Mouse (Mus musculus) neural tube, embryonic 14.5 days (tissue): ENCODE results near the gene Smarcc1. TPM values are rescaled to one million over a fixed set of nuclear protein-coding genes. Genes with fewer than 3 reads are reported as not detected.

Experiments used
- ATAC-seq: fragments of 200-750 bp; cut with Nextera tagmentation; 2 replicates; pipeline ENCODE4 v1.8.0; 2017; ENCODE audit warnings: low read depth, mild to moderate bottlenecking, moderate TSS enrichment, moderate library complexity
- H3K27ac ChIP-seq: fragments of 300-500 bp; sonication (generic); 2 replicates; pipeline ENCODE4 v1.5.1; 2014; ENCODE audit warnings: low read depth, mild to moderate bottlenecking, control low read depth, low read length, moderate library complexity, mixed read lengths
- H3K27me3 ChIP-seq: fragments of 300-500 bp; sonication (generic); 2 replicates; pipeline ENCODE4 v1.6.1; 2014; ENCODE audit warnings: low read length; ENCODE audit not compliant: control insufficient read depth, insufficient read depth
- H3K36me3 ChIP-seq: fragments of 300-500 bp; sonication (generic); 2 replicates; pipeline ENCODE4 v1.6.1; 2014; ENCODE audit warnings: low read length, mixed read lengths; ENCODE audit not compliant: control insufficient read depth, insufficient read depth
- H3K4me1 ChIP-seq: fragments of 300-500 bp; sonication (generic); 2 replicates; pipeline ENCODE4 v1.6.1; 2014; ENCODE audit warnings: low read length; ENCODE audit not compliant: control insufficient read depth, insufficient read depth
- H3K4me2 ChIP-seq: fragments of 300-500 bp; sonication (generic); 2 replicates; pipeline ENCODE4 v1.6.1; 2014; ENCODE audit warnings: mild to moderate bottlenecking, low read depth, low read length, control low read depth
- H3K4me3 ChIP-seq: fragments of 300-500 bp; sonication (generic); 2 replicates; pipeline ENCODE4 v1.5.1; 2014; ENCODE audit warnings: low read depth, low read length, control low read depth, mixed read lengths
- H3K9ac ChIP-seq: fragments of 300-500 bp; sonication (generic); replicated peaks from 2 replicates; pipeline ENCODE4 v1.6.1; 2014; ENCODE audit warnings: low read depth, mild to moderate bottlenecking, control low read depth, low read length, mixed read lengths
- H3K9me3 ChIP-seq: fragments of 300-500 bp; sonication (generic); 2 replicates; pipeline ENCODE4 v1.6.1; 2016; ENCODE audit warnings: low read length; ENCODE audit not compliant: control insufficient read depth
- WGBS: fragments of 180-500 bp; shearing (Covaris S2); extraction: QIAGEN DNeasy Blood & Tissue Kit; methylation state at CpG from one replicate; pipeline ENCODE4 v1.1.7; 2014; 5-methylcytosine and 5-hydroxymethylcytosine counted together
- polyA plus RNA-seq: library from polyadenylated mRNA; unstranded; fragments of >200 nt; fragmentation: Nextera tagmentation; extraction: Ambion mirVana; gene quantifications from 2 replicates; pipeline ENCODE4 v1.2.1, GENCODE M21; 2014

Smarcc1 gene
- polyA plus RNA-seq, 1 experiment from 2014 or later: 90.4 TPM

- Histone ChIP-seq H3K9me3 (no peaks in the 10 kb centered on the region), H3K27me3 (no peaks in the 10 kb centered on the region), H3K9ac (no peak overlapping the region), H3K36me3 (peaks cover 81% of the 10 kb centered on the region), H3K4me1 (no peaks in the 10 kb centered on the region), H3K4me2 (no peak overlapping the region), H3K4me3 (no peak overlapping the region), H3K27ac (no peak overlapping the region)
- no peak for ATAC-seq
- 86% methylated on average over 4 of the region's 4 CpGs for WGBS
Measured at GRCm38 (mm10) chr9:110093303-110093702, 24.2 kb upstream of the Smarcc1 start.

- Histone ChIP-seq H3K27ac (no peak overlapping the region), H3K4me2 (no peak overlapping the region), H3K9ac (no peak overlapping the region), H3K27me3 (no peaks in the 10 kb centered on the region), H3K4me1 (no peaks in the 10 kb centered on the region), H3K36me3 (peaks cover 78% of the 10 kb centered on the region), H3K9me3 (no peaks in the 10 kb centered on the region), H3K4me3 (no peak overlapping the region)
- ATAC-seq: no peak
- 96% methylated on average over 4 of the region's 4 CpGs for WGBS
Measured at GRCm38 (mm10) chr9:110094761-110095160, 22.7 kb upstream of the Smarcc1 start.

GRCm38 (mm10) chr9:110097791-110098190 is 19.7 kb upstream of the Smarcc1 start:
- Histone ChIP-seq H3K27ac (no peak overlapping the region), H3K27me3 (no peaks in the 10 kb centered on the region), H3K4me3 (no peak overlapping the region), H3K9ac (no peak overlapping the region), H3K4me1 (0 out of 2 replicates have a peak, but pooled peaks cover 4% of the 10 kb centered on the region), H3K9me3 (no peaks in the 10 kb centered on the region), H3K4me2 (no peak overlapping the region), H3K36me3 (peaks cover 58% of the 10 kb centered on the region)
- 94% methylated on average over 3 of the region's 3 CpGs for WGBS
- ATAC-seq: no peak

- ATAC-seq: peak; percentile 97
- peaks cover 57% of the 10 kb centered on the region for H3K36me3 ChIP-seq
- H3K4me1 ChIP-seq: 0 out of 2 replicates have a peak, but pooled peaks cover 4% of the 10 kb centered on the region
- WGBS: 3% methylated on average over 41 of the region's 41 CpGs
- H3K27ac ChIP-seq: 0 out of 2 replicates have a peak overlapping the region, but pooled peaks have one; percentile 16
- H3K9me3 ChIP-seq: no peaks in the 10 kb centered on the region
- H3K4me2 ChIP-seq: peak overlapping the region; percentile 83
- H3K4me3 ChIP-seq: peak overlapping the region; percentile 88
- H3K27me3 ChIP-seq: no peaks in the 10 kb centered on the region
- H3K9ac ChIP-seq: peak overlapping the region; percentile 70
Measured at GRCm38 (mm10) chr9:110100627-110101600, 16.6 kb upstream of the Smarcc1 start.

GRCm38 (mm10) chr9:110116353-110116976 is 1.0 kb upstream of the Smarcc1 start:
- Histone ChIP-seq H3K4me1 (peaks cover 16% of the 10 kb centered on the region; the same call in 1 of the 2 replicates), H3K27ac (peak overlapping the region; percentile 93), H3K36me3 (peaks cover 21% of the 10 kb centered on the region), H3K9ac (peak overlapping the region; percentile 96), H3K9me3 (no peaks in the 10 kb centered on the region), H3K4me3 (peak overlapping the region; percentile 88), H3K4me2 (peak overlapping the region; percentile 71), H3K27me3 (no peaks in the 10 kb centered on the region)
- no peak for ATAC-seq
- WGBS: 8% methylated on average over 10 of the region's 10 CpGs

GRCm38 (mm10) chr9:110117779-110118139 is 251 bp downstream of the Smarcc1 start, which contains the start of gene Dhx30:
Gene Dhx30, minus strand, starts transcription at chr9:110117830.
- Histone ChIP-seq H3K9ac (peak within 1 kb of the TSS; percentile 96), H3K27ac (peak within 1 kb of the TSS; percentile 93), H3K9me3 (no peaks in the 10 kb centered on the region), H3K4me3 (peak within 1 kb of the TSS; percentile 88), H3K4me2 (peak within 1 kb of the TSS; percentile 71), H3K36me3 (peaks cover 10% of the 10 kb centered on the region; the same call in 1 of the 2 replicates), H3K4me1 (peaks cover 16% of the 10 kb centered on the region; the same call in 1 of the 2 replicates), H3K27me3 (no peaks in the 10 kb centered on the region)
- peak; percentile 36 for ATAC-seq
- under 1% methylated on average over 17 of the region's 17 CpGs for WGBS

GRCm38 (mm10) chr9:110118249-110118648 is 741 bp downstream of the Smarcc1 start:
- ATAC-seq: no peak
- peaks cover 16% of the 10 kb centered on the region; the same call in 1 of the 2 replicates for H3K4me1 ChIP-seq
- H3K9ac ChIP-seq: peak overlapping the region; percentile 96
- WGBS: 36% methylated on average over 1 of the region's 1 CpGs
- H3K36me3 ChIP-seq: peaks cover 5% of the 10 kb centered on the region; the same call in 1 of the 2 replicates
- peak overlapping the region; percentile 93; the same call in 1 of the 2 replicates for H3K27ac ChIP-seq
- no peaks in the 10 kb centered on the region for H3K27me3 ChIP-seq
- no peaks in the 10 kb centered on the region for H3K9me3 ChIP-seq
- H3K4me2 ChIP-seq: peak overlapping the region; percentile 69
- H3K4me3 ChIP-seq: peak overlapping the region; percentile 88

GRCm38 (mm10) chr9:110121424-110121823 is 3.9 kb downstream of the Smarcc1 start:
- no peak for ATAC-seq
- Histone ChIP-seq H3K4me2 (no peak overlapping the region), H3K4me3 (no peak overlapping the region), H3K27ac (no peak overlapping the region), H3K9ac (no peak overlapping the region), H3K9me3 (no peaks in the 10 kb centered on the region), H3K36me3 (no peaks in the 10 kb centered on the region), H3K4me1 (peaks cover 7% of the 10 kb centered on the region; the same call in 1 of the 2 replicates), H3K27me3 (no peaks in the 10 kb centered on the region)
- 84% methylated on average over 4 of the region's 4 CpGs for WGBS
